8 mouse cellular contexts compared by ENCODE assay signal in genomic region chr17:12669363-12669679, GRCm38 (mm10). TPM values are rescaled to one million over a fixed set of nuclear protein-coding genes. Genes with fewer than 3 reads are reported as not detected.
DNase-seq lines count a peak whose midpoint lies in the region; ATAC-seq lines count a peak whose summit lies in the region.

No protein-coding gene starts in this region.

- H3K27me3 ChIP-seq in neural tube, embryonic 11.5 days (ENCODE audit: control insufficient read depth, insufficient read depth, low read length): no peaks in the 10 kb centered on the region
- H3K27me3 ChIP-seq in neural tube, embryonic 15.5 days (replicated peaks): no peaks in the 10 kb centered on the region
- no peaks in the 10 kb centered on the region for H3K27me3 ChIP-seq in limb, embryonic 13.5 days
- H3K27me3 ChIP-seq in stomach, embryonic 16.5 days (ENCODE audit: control insufficient read depth, insufficient read depth, low read length): no peaks in the 10 kb centered on the region

- peak; percentile 23 for DNase-seq in gastrocnemius, postnatal 14 days
- no peak for DNase-seq in gastrocnemius, postnatal 36 days
- no peak for DNase-seq in neural tube, embryonic 11.5 days (ENCODE audit: low spot score)
- no peak for DNase-seq in testis, postnatal 14 days (ENCODE audit: low spot score)
- DNase-seq in adrenal gland, adult 8-10 months: no peak

- peak overlapping the region; percentile 2; the same call in 1 of the 2 replicates for H3K27ac ChIP-seq in neural tube, embryonic 11.5 days (ENCODE audit: low read depth, low read length)
- no peak overlapping the region for H3K27ac ChIP-seq in neural tube, embryonic 15.5 days (replicated peaks)
- H3K27ac ChIP-seq in limb, embryonic 13.5 days: peak overlapping the region; percentile 15; the same call in 1 of the 2 replicates
- H3K27ac ChIP-seq in stomach, embryonic 16.5 days (ENCODE audit: low read length): no peak overlapping the region

- no peak overlapping the region for H3K4me2 ChIP-seq in neural tube, embryonic 11.5 days (ENCODE audit: low read depth)
- H3K4me2 ChIP-seq in neural tube, embryonic 15.5 days: no peak overlapping the region
- H3K4me2 ChIP-seq in limb, embryonic 13.5 days (replicated peaks): no peak overlapping the region
- no peak overlapping the region for H3K4me2 ChIP-seq in stomach, embryonic 16.5 days (ENCODE audit: low read depth, low read length)

- no peak overlapping the region for H3K9ac ChIP-seq in neural tube, embryonic 11.5 days (ENCODE audit: low read length)
- H3K9ac ChIP-seq in neural tube, embryonic 15.5 days (replicated peaks): no peak overlapping the region
- H3K9ac ChIP-seq in limb, embryonic 13.5 days: no peak overlapping the region
- no peak overlapping the region for H3K9ac ChIP-seq in stomach, embryonic 16.5 days (ENCODE audit: low read length)

- H3K4me3 ChIP-seq in neural tube, embryonic 11.5 days (ENCODE audit: low read depth, low read length): no peak overlapping the region
- no peak overlapping the region for H3K4me3 ChIP-seq in neural tube, embryonic 15.5 days (replicated peaks)
- no peak overlapping the region for H3K4me3 ChIP-seq in limb, embryonic 13.5 days
- H3K4me3 ChIP-seq in stomach, embryonic 16.5 days (replicated peaks; ENCODE audit: low read length): no peak overlapping the region

- ATAC-seq in neural tube, embryonic 11.5 days (ENCODE audit: insufficient read depth, low FRiP score, low TSS enrichment): no peak
- no peak for ATAC-seq in neural tube, embryonic 15.5 days (ENCODE audit: low FRiP score)
- ATAC-seq in limb, embryonic 13.5 days (ENCODE audit: low FRiP score, low read depth): peak; percentile 52; the same call in 1 of the 2 replicates
- ATAC-seq in stomach, embryonic 16.5 days (ENCODE audit: insufficient read depth, low FRiP score): peak; percentile 35; the same call in 1 of the 2 replicates

- H3K9me3 ChIP-seq in neural tube, embryonic 11.5 days (ENCODE audit: control insufficient read depth, low read length): no peaks in the 10 kb centered on the region
- no peaks in the 10 kb centered on the region for H3K9me3 ChIP-seq in neural tube, embryonic 15.5 days (replicated peaks)
- H3K9me3 ChIP-seq in limb, embryonic 13.5 days: no peaks in the 10 kb centered on the region
- no peaks in the 10 kb centered on the region for H3K9me3 ChIP-seq in stomach, embryonic 16.5 days (replicated peaks; ENCODE audit: control insufficient read depth, low read length)

- intact Hi-C loops in gastrocnemius, postnatal 14 days (cut with DNase I; ENCODE audit: low total_unique reads): no loop called here
- intact Hi-C loops in gastrocnemius, postnatal 36 days (cut with DNase I): no loop called here

- peaks cover 3% of the 10 kb centered on the region; the same call in 1 of the 2 replicates for H3K4me1 ChIP-seq in neural tube, embryonic 11.5 days (ENCODE audit: control insufficient read depth, insufficient read depth, low read length)
- peaks cover 10% of the 10 kb centered on the region for H3K4me1 ChIP-seq in neural tube, embryonic 15.5 days
- H3K4me1 ChIP-seq in limb, embryonic 13.5 days: peaks cover 23% of the 10 kb centered on the region
- H3K4me1 ChIP-seq in stomach, embryonic 16.5 days (ENCODE audit: control insufficient read depth, insufficient read depth, low read length): 0 out of 2 replicates have a peak, but pooled peaks cover 6% of the 10 kb centered on the region

- no peaks in the 10 kb centered on the region for H3K36me3 ChIP-seq in neural tube, embryonic 11.5 days (ENCODE audit: control insufficient read depth, insufficient read depth, low read length)
- H3K36me3 ChIP-seq in neural tube, embryonic 15.5 days: no peaks in the 10 kb centered on the region
- no peaks in the 10 kb centered on the region for H3K36me3 ChIP-seq in limb, embryonic 13.5 days
- H3K36me3 ChIP-seq in stomach, embryonic 16.5 days (ENCODE audit: control insufficient read depth, insufficient read depth, low read length): no peaks in the 10 kb centered on the region

RNA-seq across cellular contexts. Expression of gene Slc22a1, which starts 6.3 kb away (rescaled TPM):
- total RNA-seq in gastrocnemius, postnatal 14 days (2021): not detected
- total RNA-seq in gastrocnemius, postnatal 36 days (2021): not detected
- not detected in 2 replicates for polyA plus RNA-seq in neural tube, embryonic 11.5 days (2014; fragmentation: Nextera tagmentation; extraction: Ambion mirVana)
- not detected in 2 replicates for polyA plus RNA-seq in neural tube, embryonic 15.5 days (2015; fragmentation: Nextera tagmentation; extraction: Ambion mirVana)
- 0.25 TPM in 1 of 2 replicates, not detected in the other for polyA plus RNA-seq in limb, embryonic 13.5 days (2015; fragmentation: Nextera tagmentation; extraction: Ambion mirVana)
- 0.96 and 1.2 TPM in 2 replicates for polyA plus RNA-seq in stomach, embryonic 16.5 days (2015; fragmentation: Nextera tagmentation; extraction: Ambion mirVana)
- total RNA-seq in adrenal gland, adult 8-10 months (2022): under 1 TPM in 3 of 4 experiments, not detected in 1; 0.23 to 0.37 (median 0.30) TPM

Comparison
In these comparisons a context has a peak if more than half of its experiments do, and no peak if none do; other contexts are left out.
1. H3K27ac ChIP-seq: peak in neural tube, embryonic 11.5 days (single experiment) and limb, embryonic 13.5 days (single experiment); none in neural tube, embryonic 15.5 days (single experiment) and stomach, embryonic 16.5 days (single experiment).
2. ATAC-seq: peak in limb, embryonic 13.5 days (single experiment) and stomach, embryonic 16.5 days (single experiment); none in neural tube, embryonic 11.5 days (single experiment) and neural tube, embryonic 15.5 days (single experiment).